Mouse (Mus musculus): ENCODE measurements around the gene Dtd2. TPM values are rescaled to one million over a fixed set of nuclear protein-coding genes. Genes with fewer than 3 reads are reported as not detected.

Dtd2 gene
- polyA plus RNA-seq, 1 experiment, result 2.8 TPM

DNA sequence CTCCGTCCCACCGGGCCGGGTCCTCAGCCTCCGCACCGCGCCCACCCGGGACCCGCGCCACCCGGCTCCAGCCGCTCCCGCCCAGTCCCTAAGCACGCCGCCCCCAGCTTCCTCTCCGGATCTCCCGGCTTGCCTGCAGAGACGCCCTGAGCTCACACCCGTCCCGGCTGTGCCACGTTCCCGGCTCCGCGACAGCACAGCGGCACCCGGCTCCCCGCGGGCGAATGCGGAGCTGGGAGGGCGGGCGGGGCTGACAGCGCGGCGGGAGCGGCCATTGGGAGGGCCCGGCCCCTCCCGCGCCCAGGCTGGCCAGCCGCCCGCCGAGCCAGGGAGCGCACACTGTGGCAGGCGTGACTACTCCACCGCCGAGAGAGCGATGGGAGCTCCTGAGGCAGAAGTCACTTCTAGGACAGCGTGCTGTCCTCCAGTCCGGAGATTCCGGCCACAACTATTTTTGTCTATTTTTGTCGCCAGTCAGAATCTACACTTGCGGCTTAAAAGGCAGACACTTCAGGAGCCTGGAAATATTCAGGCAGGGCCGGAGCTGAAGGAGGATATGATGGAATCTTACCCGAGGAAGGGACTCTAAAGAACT, 35.1 kb downstream of the Dtd2 start, which contains the start of gene Heatr5a:
TSS of gene Heatr5a (minus strand) at position 252 of the 595 bp plus-strand sequence.
- under 1% methylated on average over 46 of the region's 53 CpGs for WGBS
- peak; percentile 44 to 84 for DNase-seq (ENCODE audit: low read depth in 1 of 2, low spot score in 2 of 2)
- H3K27ac ChIP-seq (ENCODE audit: insufficient read depth, low read length), result peak within 1 kb of the TSS; percentile 77

GRCm38 (mm10) chr12:51970352-51971069, 35.8 kb downstream of the Dtd2 start:
- peak in 1 of 2 experiments; percentile 40 for DNase-seq (ENCODE audit: low read depth in 1 of 2, low spot score in 2 of 2)
- H3K36me3 ChIP-seq (ENCODE audit: control insufficient read depth, insufficient read depth, low read length), result no peaks in the 10 kb centered on the region
- H3K4me1 ChIP-seq (ENCODE audit: control insufficient read depth, insufficient read depth, insufficient read length), result 0 out of 2 replicates have a peak, but pooled peaks cover 2% of the 10 kb centered on the region
- WGBS, result under 1% methylated on average over 35 of the region's 35 CpGs
- TF ChIP-seq CTCF (IDR thresholded peaks at IDR 0.05; ENCODE audit: extremely low read depth, insufficient read depth, insufficient read length, insufficient replicate concordance) (no peak), POLR2A (IDR thresholded peaks at IDR 0.05; ENCODE audit: low read depth, low read length) (no peak)
- H3K27ac ChIP-seq (ENCODE audit: insufficient read depth, low read length), result peak overlapping the region; percentile 77
- H3K4me3 ChIP-seq (ENCODE audit: extremely low read depth, insufficient read depth, insufficient read length), result peak overlapping the region; percentile 97
- H3K27me3 ChIP-seq (ENCODE audit: control insufficient read depth, insufficient read depth, low read length), result no peaks in the 10 kb centered on the region

More for the DNA sequence above, 35.1 kb downstream of the Dtd2 start, which contains the start of gene Heatr5a:
- H3K27me3 ChIP-seq (ENCODE audit: control insufficient read depth, insufficient read depth, low read length), result no peaks in the 10 kb centered on the region
- H3K4me1 ChIP-seq (ENCODE audit: control insufficient read depth, insufficient read depth, insufficient read length), result 0 out of 2 replicates have a peak, but pooled peaks cover 2% of the 10 kb centered on the region
- H3K4me3 ChIP-seq (ENCODE audit: extremely low read depth, insufficient read depth, insufficient read length), result peak within 1 kb of the TSS; percentile 97
- TF ChIP-seq CTCF (IDR thresholded peaks at IDR 0.05; ENCODE audit: extremely low read depth, insufficient read depth, insufficient read length, insufficient replicate concordance), result no peak
- peak; percentile 23 for TF ChIP-seq POLR2A (IDR thresholded peaks at IDR 0.05; ENCODE audit: low read depth, low read length)
- H3K36me3 ChIP-seq (ENCODE audit: control insufficient read depth, insufficient read depth, low read length), result no peaks in the 10 kb centered on the region

GRCm38 (mm10) chr12:51969876-51970275, 36.4 kb downstream of the Dtd2 start:
- H3K4me3 ChIP-seq (ENCODE audit: extremely low read depth, insufficient read depth, insufficient read length), result peak overlapping the region; percentile 22; the same call in 1 of the 2 replicates
- no peak for TF ChIP-seq POLR2A (IDR thresholded peaks at IDR 0.05; ENCODE audit: low read depth, low read length)
- TF ChIP-seq CTCF (IDR thresholded peaks at IDR 0.05; ENCODE audit: extremely low read depth, insufficient read depth, insufficient read length, insufficient replicate concordance), result no peak

DNA sequence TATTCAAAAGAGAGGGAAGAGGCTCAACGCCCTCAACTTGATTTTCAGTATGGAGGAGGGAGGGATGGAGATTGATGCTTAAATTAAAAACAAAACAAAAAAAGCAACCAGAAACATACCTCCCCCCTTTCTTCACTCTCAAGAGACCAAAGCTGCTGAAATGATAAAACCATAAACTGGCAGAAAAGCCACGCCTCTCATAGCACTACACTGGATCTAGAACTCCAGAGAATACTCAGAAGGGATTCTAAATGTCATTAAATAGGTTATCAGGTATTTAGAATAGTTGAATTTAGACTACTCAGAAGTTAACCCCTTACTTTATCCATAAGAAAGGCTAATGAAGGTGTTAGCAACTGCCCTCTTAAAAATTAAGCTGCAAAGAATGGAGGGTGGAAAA, 37.2 kb downstream of the Dtd2 start:
- H3K27me3 ChIP-seq (ENCODE audit: control insufficient read depth, insufficient read depth, low read length), result no peaks in the 10 kb centered on the region
- H3K27ac ChIP-seq (ENCODE audit: insufficient read depth, low read length), result no peak overlapping the region
- 87% methylated on average over 2 of the region's 2 CpGs for WGBS
- H3K4me1 ChIP-seq (ENCODE audit: control insufficient read depth, insufficient read depth, insufficient read length), result 0 out of 2 replicates have a peak, but pooled peaks cover 2% of the 10 kb centered on the region
- no peaks in the 10 kb centered on the region for H3K36me3 ChIP-seq (ENCODE audit: control insufficient read depth, insufficient read depth, low read length)
- TF ChIP-seq POLR2A (IDR thresholded peaks at IDR 0.05; ENCODE audit: low read depth, low read length), result no peak
- no peak for TF ChIP-seq CTCF (IDR thresholded peaks at IDR 0.05; ENCODE audit: extremely low read depth, insufficient read depth, insufficient read length, insufficient replicate concordance)
- no peak for DNase-seq (ENCODE audit: low read depth in 1 of 2, low spot score in 2 of 2)
- no peak overlapping the region for H3K4me3 ChIP-seq (ENCODE audit: extremely low read depth, insufficient read depth, insufficient read length)

More at GRCm38 (mm10) chr12:51969876-51970275, 36.4 kb downstream of the Dtd2 start:
- Histone ChIP-seq H3K27ac (ENCODE audit: insufficient read depth, low read length) (no peak overlapping the region), H3K36me3 (ENCODE audit: control insufficient read depth, insufficient read depth, low read length) (no peaks in the 10 kb centered on the region), H3K4me1 (ENCODE audit: control insufficient read depth, insufficient read depth, insufficient read length) (0 out of 2 replicates have a peak, but pooled peaks cover 2% of the 10 kb centered on the region), H3K27me3 (ENCODE audit: control insufficient read depth, insufficient read depth, low read length) (no peaks in the 10 kb centered on the region)
- DNase-seq (ENCODE audit: low read depth in 1 of 2, low spot score in 2 of 2), result no peak
- WGBS, result 19% methylated on average over 7 of the region's 7 CpGs

DNA sequence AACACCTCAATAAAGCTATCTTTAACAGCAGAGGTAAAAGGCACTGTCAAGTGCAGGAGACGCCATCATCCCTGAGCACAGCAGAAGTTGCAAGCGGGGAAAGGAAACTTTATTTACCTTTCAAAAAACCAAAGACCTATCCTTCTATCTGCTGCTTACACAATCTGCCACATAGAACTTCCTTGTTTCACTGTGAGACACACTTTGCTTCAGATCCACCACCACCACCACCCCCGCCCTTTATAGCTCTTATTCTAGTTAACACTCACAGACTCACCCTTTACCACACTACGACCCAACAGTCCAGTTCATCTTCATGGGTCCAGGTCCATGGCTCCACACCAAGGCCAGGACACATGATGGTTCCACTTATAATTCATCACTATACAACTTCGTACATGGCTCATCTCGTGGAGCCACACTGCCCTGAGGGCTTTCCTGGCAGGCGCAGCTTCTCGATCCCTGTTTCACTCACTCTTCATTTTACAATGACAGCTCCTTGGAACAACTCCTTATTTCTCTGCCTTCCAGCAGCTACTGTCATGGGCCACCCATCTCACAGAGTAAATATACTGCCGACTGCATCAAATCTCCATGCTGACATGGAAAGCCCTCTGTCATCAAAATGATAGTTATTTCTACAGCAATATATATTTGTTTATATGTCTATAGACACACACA, 38.2 kb downstream of the Dtd2 start:
- no peaks in the 10 kb centered on the region for H3K36me3 ChIP-seq (ENCODE audit: control insufficient read depth, insufficient read depth, low read length)
- no peaks in the 10 kb centered on the region for H3K27me3 ChIP-seq (ENCODE audit: control insufficient read depth, insufficient read depth, low read length)
- 79% methylated on average over 9 of the region's 9 CpGs for WGBS
- TF ChIP-seq POLR2A (IDR thresholded peaks at IDR 0.05; ENCODE audit: low read depth, low read length) (no peak), CTCF (IDR thresholded peaks at IDR 0.05; ENCODE audit: extremely low read depth, insufficient read depth, insufficient read length, insufficient replicate concordance) (no peak)
- no peak overlapping the region for H3K27ac ChIP-seq (ENCODE audit: insufficient read depth, low read length)
- no peak for DNase-seq (ENCODE audit: low read depth in 1 of 2, low spot score in 2 of 2)
- 0 out of 2 replicates have a peak, but pooled peaks cover 2% of the 10 kb centered on the region for H3K4me1 ChIP-seq (ENCODE audit: control insufficient read depth, insufficient read depth, insufficient read length)
- H3K4me3 ChIP-seq (ENCODE audit: extremely low read depth, insufficient read depth, insufficient read length), result no peak overlapping the region

GRCm38 (mm10) chr12:51957626-51958025, 48.7 kb downstream of the Dtd2 start:
- Histone ChIP-seq H3K27ac (ENCODE audit: insufficient read depth, low read length) (no peak overlapping the region), H3K27me3 (ENCODE audit: control insufficient read depth, insufficient read depth, low read length) (no peaks in the 10 kb centered on the region), H3K4me1 (ENCODE audit: control insufficient read depth, insufficient read depth, insufficient read length) (no peaks in the 10 kb centered on the region), H3K36me3 (ENCODE audit: control insufficient read depth, insufficient read depth, low read length) (peaks cover 10% of the 10 kb centered on the region), H3K4me3 (ENCODE audit: extremely low read depth, insufficient read depth, insufficient read length) (no peak overlapping the region)
- 87% methylated on average over 6 of the region's 6 CpGs for WGBS
- no peak for TF ChIP-seq POLR2A (IDR thresholded peaks at IDR 0.05; ENCODE audit: low read depth, low read length)
- no peak for TF ChIP-seq CTCF (IDR thresholded peaks at IDR 0.05; ENCODE audit: extremely low read depth, insufficient read depth, insufficient read length, insufficient replicate concordance)
- no peak for DNase-seq (ENCODE audit: low read depth in 1 of 2, low spot score in 2 of 2)
